Comparison of ENCODE assay signal across 21 mouse cellular contexts in genomic region chr1:194161469-194161868, GRCm38 (mm10).
DNase-seq lines count a peak whose midpoint lies in the region; ATAC-seq and TF ChIP-seq lines count a peak whose summit lies in the region.
"Had no signal": no experiment of that assay in that cellular context is flagged by ENCODE, and none has a peak within 500 bp of the region (broad histone marks: within the 10 kb centered on the region; RNA-seq: fewer than 3 reads in every experiment).

No protein-coding gene starts in this region.

- H3K27ac ChIP-seq in layer of hippocampus, adult 2 months = peak overlapping the region; percentile 21; the same call in 1 of the 2 replicates
- H3K27ac ChIP-seq in forebrain, embryonic 12.5 days = peak overlapping the region; percentile 73; the same call in 1 of the 2 replicates
- 0 out of 2 replicates have a peak overlapping the region, but pooled peaks have one; percentile 2 for H3K27ac ChIP-seq in hindbrain, postnatal 0 days
- no peak overlapping the region for H3K27ac ChIP-seq in left cerebral cortex, adult 2 months
- H3K27ac ChIP-seq: embryonic facial prominence, embryonic 15.5 days; limb, embryonic 10.5 days; stomach, embryonic 15.5 days had no signal

- H3K4me1 ChIP-seq in forebrain, embryonic 12.5 days = peaks cover 15% of the 10 kb centered on the region
- peaks cover 3% of the 10 kb centered on the region; the same call in 1 of the 2 replicates for H3K4me1 ChIP-seq in hindbrain, postnatal 0 days (ENCODE audit: insufficient read depth, low read length)
- H3K4me1 ChIP-seq: embryonic facial prominence, embryonic 15.5 days; stomach, embryonic 15.5 days had no signal

- H3K9ac ChIP-seq in forebrain, embryonic 12.5 days = no peak overlapping the region
- H3K9ac ChIP-seq in hindbrain, postnatal 0 days (replicated peaks; ENCODE audit: low read length) = no peak overlapping the region
- H3K9ac ChIP-seq: embryonic facial prominence, embryonic 15.5 days; liver, postnatal 0 days; stomach, embryonic 15.5 days had no signal

- ATAC-seq in forebrain, embryonic 12.5 days (ENCODE audit: low FRiP score) = no peak; the same call in 1 of the 2 replicates
- ATAC-seq in hindbrain, postnatal 0 days = no peak
- ATAC-seq: inflammation-experienced regulatory T-cells, adult 6 months; liver, postnatal 0 days had no signal

- DNase-seq in layer of hippocampus, adult 2 months (ENCODE audit: low spot score in 2 of 2) = peak in 1 of 2 experiments; percentile 4
- DNase-seq in layer of hippocampus, postnatal 25 days (ENCODE audit: extremely low spot score in 1 of 2, low spot score in 1 of 2) = no peak
- DNase-seq in brain, adult 2 months (ENCODE audit: low read depth, low spot score) = peak; percentile 16
- DNase-seq in hindbrain, postnatal 0 days (ENCODE audit: low spot score) = peak; percentile 16
- no peak for DNase-seq in left cerebral cortex, adult 2 months (ENCODE audit: extremely low spot score in 1 of 2, low spot score in 2 of 2)
- no peak for DNase-seq in urinary bladder, postnatal 36 days (ENCODE audit: low spot score in 2 of 2)
- DNase-seq: adrenal gland, adult 2 months; cerebellum, adult 9-11 months; heart, postnatal 14 days; kidney, adult 2 months; kidney, postnatal 10 days; liver, postnatal 0 days; lung, postnatal 14 days; right cerebral cortex, postnatal 25 days; thymus, adult 2 months had no signal

- H3K9me3 ChIP-seq in forebrain, embryonic 12.5 days = no peaks in the 10 kb centered on the region
- no peaks in the 10 kb centered on the region for H3K9me3 ChIP-seq in hindbrain, postnatal 0 days (ENCODE audit: low read length)
- H3K9me3 ChIP-seq: embryonic facial prominence, embryonic 15.5 days; limb, embryonic 10.5 days; stomach, embryonic 15.5 days had no signal

- intact Hi-C loops in left cerebral cortex, adult 2 months (cut with DNase I) = no loop called here

- no peak for TF ChIP-seq CTCF in layer of hippocampus, adult 2 months (conservative IDR thresholded peaks at IDR 0.05)
- no peak for TF ChIP-seq CTCF in hindbrain, postnatal 0 days (IDR thresholded peaks at IDR 0.05; ENCODE audit: low read depth)
- TF ChIP-seq CTCF in left cerebral cortex, adult 2 months (IDR thresholded peaks at IDR 0.05) = no peak

- H3K36me3 ChIP-seq in forebrain, embryonic 12.5 days (replicated peaks) = no peaks in the 10 kb centered on the region
- no peaks in the 10 kb centered on the region for H3K36me3 ChIP-seq in hindbrain, postnatal 0 days (ENCODE audit: insufficient read depth, low read length)
- H3K36me3 ChIP-seq: embryonic facial prominence, embryonic 15.5 days; limb, embryonic 10.5 days; stomach, embryonic 15.5 days had no signal

- no peaks in the 10 kb centered on the region for H3K27me3 ChIP-seq in forebrain, embryonic 12.5 days
- H3K27me3 ChIP-seq in hindbrain, postnatal 0 days (ENCODE audit: insufficient read depth, low read length) = no peaks in the 10 kb centered on the region
- H3K27me3 ChIP-seq: embryonic facial prominence, embryonic 15.5 days; stomach, embryonic 15.5 days had no signal

- H3K4me2 ChIP-seq in forebrain, embryonic 12.5 days = no peak overlapping the region
- H3K4me2 ChIP-seq in hindbrain, postnatal 0 days (ENCODE audit: low read depth, low read length) = no peak overlapping the region
- H3K4me2 ChIP-seq: embryonic facial prominence, embryonic 15.5 days; heart, embryonic 11.5 days; stomach, embryonic 15.5 days had no signal

- H3K4me3 ChIP-seq in layer of hippocampus, adult 2 months = no peak overlapping the region
- no peak overlapping the region for H3K4me3 ChIP-seq in forebrain, embryonic 12.5 days (replicated peaks)
- no peak overlapping the region for H3K4me3 ChIP-seq in hindbrain, postnatal 0 days (ENCODE audit: low read length)
- no peak overlapping the region for H3K4me3 ChIP-seq in left cerebral cortex, adult 2 months
- H3K4me3 ChIP-seq: embryonic facial prominence, embryonic 15.5 days; limb, embryonic 10.5 days; stomach, embryonic 15.5 days had no signal

- 68% methylated on average over 4 of the region's 4 CpGs for WGBS in forebrain, embryonic 12.5 days
- WGBS in hindbrain, postnatal 0 days = 41% methylated on average over 4 of the region's 4 CpGs

Comparison
In these comparisons a context has a peak if more than half of its experiments do, and no peak if none do; other contexts are left out.
1. DNase-seq: peak in brain, adult 2 months (single experiment) and hindbrain, postnatal 0 days (single experiment); none in layer of hippocampus, postnatal 25 days (0 of 2), left cerebral cortex, adult 2 months (0 of 2) and urinary bladder, postnatal 36 days (0 of 2).